Mouse (Mus musculus) small intestine, adult 2 months (tissue): ENCODE measurements around the gene Gm6526.
"Not testable (repeated sequence)": the region's sequence is repeated elsewhere in the genome, so short reads cannot be mapped to it uniquely, and the experiment has no call there.

Experiments used
- CTCF ChIP-seq: fragments of 200-500 bp; IDR thresholded peaks from 2 replicates; pipeline ENCODE4 v1.5.1; 2012; ENCODE audit warnings: low read depth, mild to moderate bottlenecking, control low read depth, inconsistent platforms, low read length, moderate library complexity, mixed read lengths; ENCODE audit not compliant: insufficient replicate concordance, insufficient read length; ENCODE audit errors: extremely low read depth
- POLR2A ChIP-seq: fragments of 200-500 bp; IDR thresholded peaks from 2 replicates; pipeline ENCODE4 v1.6.1; 2012; ENCODE audit warnings: low read depth, mild to moderate bottlenecking, control low read depth, inconsistent platforms, low read length, moderate library complexity

DNA sequence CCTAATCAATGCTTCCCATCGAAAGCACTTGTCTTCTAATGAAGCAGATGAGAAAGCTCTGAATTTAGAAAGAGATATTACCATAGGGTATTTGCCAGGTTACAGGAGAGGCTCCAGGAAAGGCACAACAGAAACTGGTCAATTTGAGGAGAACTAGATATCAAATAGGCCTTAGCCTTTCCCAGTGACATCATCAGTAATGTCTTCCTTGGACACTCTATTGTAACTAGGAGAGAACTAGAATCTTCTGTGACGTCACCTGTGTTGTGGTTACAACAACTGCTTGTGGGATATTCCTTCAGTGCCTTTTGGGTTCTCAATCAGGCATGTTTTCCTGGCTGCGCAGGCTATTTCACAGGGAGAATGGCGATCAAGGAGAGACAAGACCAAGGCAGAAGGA, at the start of gene Gm6526:
- not testable (repeated sequence) for TF ChIP-seq CTCF, POLR2A
